Mouse (Mus musculus): ENCODE measurements around the gene Thg1l. TPM values are rescaled to one million over a fixed set of nuclear protein-coding genes. Genes with fewer than 3 reads are reported as not detected.

Gene Thg1l
- polyA plus RNA-seq, 1 experiment = 2.4 TPM

DNA sequence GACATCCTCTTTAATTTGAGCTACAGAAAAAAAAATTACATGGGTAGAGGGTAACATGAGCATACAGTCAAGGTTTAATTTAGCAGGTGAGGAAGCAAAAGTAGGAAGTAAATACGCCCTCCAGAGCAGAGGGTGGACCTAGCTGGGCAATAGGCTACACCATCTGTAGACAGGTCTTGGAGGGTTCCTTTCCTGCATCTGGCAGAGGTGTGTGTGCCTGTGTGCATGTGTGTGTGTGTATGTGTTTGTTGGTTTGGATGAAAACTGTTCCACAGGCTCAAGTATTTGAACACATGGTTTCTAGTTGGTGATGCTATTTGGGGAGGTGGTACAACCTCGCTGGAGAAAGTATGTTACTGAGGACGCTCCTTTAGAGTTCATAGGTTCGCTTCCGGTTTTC, 18.3 kb upstream of the Thg1l start:
- Histone ChIP-seq H3K27ac (ENCODE audit: insufficient read depth, low read depth, low read length) (no peak overlapping the region), H3K4me1 (ENCODE audit: control insufficient read depth, insufficient read depth, insufficient read length, low read length) (no peaks in the 10 kb centered on the region), H3K4me3 (ENCODE audit: low read depth, low read length) (no peak overlapping the region), H3K36me3 (ENCODE audit: control insufficient read depth, insufficient read depth, low read length) (no peaks in the 10 kb centered on the region), H3K27me3 (ENCODE audit: control insufficient read depth, insufficient read depth, low read length) (no peaks in the 10 kb centered on the region)
- 74% methylated on average over 5 of the region's 5 CpGs for WGBS
- TF ChIP-seq POLR2A (IDR thresholded peaks at IDR 0.05; ENCODE audit: low read depth, low read length) (no peak), CTCF (IDR thresholded peaks at IDR 0.05; ENCODE audit: extremely low read depth, insufficient read length, insufficient replicate concordance, low read depth, low read length) (no peak)

GRCm38 (mm10) chr11:45968466-45968865, 13.2 kb upstream of the Thg1l start:
- TF ChIP-seq CTCF (IDR thresholded peaks at IDR 0.05; ENCODE audit: extremely low read depth, insufficient read length, insufficient replicate concordance, low read depth, low read length) = no peak
- TF ChIP-seq POLR2A (IDR thresholded peaks at IDR 0.05; ENCODE audit: low read depth, low read length) = no peak
- H3K4me1 ChIP-seq (ENCODE audit: control insufficient read depth, insufficient read depth, insufficient read length, low read length) = no peaks in the 10 kb centered on the region
- H3K4me3 ChIP-seq (ENCODE audit: low read depth, low read length) = no peak overlapping the region
- no peaks in the 10 kb centered on the region for H3K36me3 ChIP-seq (ENCODE audit: control insufficient read depth, insufficient read depth, low read length)
- H3K27me3 ChIP-seq (ENCODE audit: control insufficient read depth, insufficient read depth, low read length) = no peaks in the 10 kb centered on the region
- H3K27ac ChIP-seq (ENCODE audit: insufficient read depth, low read depth, low read length) = no peak overlapping the region
- 80% methylated on average over 3 of the region's 3 CpGs for WGBS

GRCm38 (mm10) chr11:45966896-45967295, 11.6 kb upstream of the Thg1l start:
- H3K4me1 ChIP-seq (ENCODE audit: control insufficient read depth, insufficient read depth, insufficient read length, low read length) = no peaks in the 10 kb centered on the region
- H3K36me3 ChIP-seq (ENCODE audit: control insufficient read depth, insufficient read depth, low read length) = no peaks in the 10 kb centered on the region
- TF ChIP-seq CTCF (IDR thresholded peaks at IDR 0.05; ENCODE audit: extremely low read depth, insufficient read length, insufficient replicate concordance, low read depth, low read length) (no peak), POLR2A (IDR thresholded peaks at IDR 0.05; ENCODE audit: low read depth, low read length) (no peak)

DNA sequence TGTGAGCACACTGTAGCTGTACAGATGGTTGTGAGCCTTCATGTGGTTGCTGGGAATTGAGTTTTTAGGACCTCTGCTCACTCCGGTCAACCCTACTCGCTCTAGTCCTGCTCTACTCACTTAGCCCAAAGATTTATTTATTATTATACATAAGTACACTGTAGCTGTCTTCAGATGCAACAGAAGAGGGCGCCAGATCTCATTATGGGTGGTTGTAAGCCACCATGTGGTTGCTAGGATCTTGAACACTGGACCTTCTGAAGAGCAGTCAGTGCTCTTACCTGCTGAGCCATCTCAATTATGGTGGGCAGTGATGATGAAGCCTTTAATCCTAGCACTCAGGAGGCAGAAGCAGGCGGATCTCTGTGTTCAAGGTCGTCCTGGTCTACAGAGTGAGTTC, 4.7 kb upstream of the Thg1l start:
- no peak overlapping the region for H3K4me3 ChIP-seq (ENCODE audit: low read depth, low read length)
- WGBS = 80% methylated on average over 5 of the region's 5 CpGs
- TF ChIP-seq POLR2A (IDR thresholded peaks at IDR 0.05; ENCODE audit: low read depth, low read length) (no peak), CTCF (IDR thresholded peaks at IDR 0.05; ENCODE audit: extremely low read depth, insufficient read length, insufficient replicate concordance, low read depth, low read length) (no peak)

More at GRCm38 (mm10) chr11:45966896-45967295, 11.6 kb upstream of the Thg1l start:
- WGBS = 72% methylated on average over 4 of the region's 4 CpGs
- H3K27me3 ChIP-seq (ENCODE audit: control insufficient read depth, insufficient read depth, low read length) = no peaks in the 10 kb centered on the region
- no peak overlapping the region for H3K4me3 ChIP-seq (ENCODE audit: low read depth, low read length)
- no peak overlapping the region for H3K27ac ChIP-seq (ENCODE audit: insufficient read depth, low read depth, low read length)

DNA sequence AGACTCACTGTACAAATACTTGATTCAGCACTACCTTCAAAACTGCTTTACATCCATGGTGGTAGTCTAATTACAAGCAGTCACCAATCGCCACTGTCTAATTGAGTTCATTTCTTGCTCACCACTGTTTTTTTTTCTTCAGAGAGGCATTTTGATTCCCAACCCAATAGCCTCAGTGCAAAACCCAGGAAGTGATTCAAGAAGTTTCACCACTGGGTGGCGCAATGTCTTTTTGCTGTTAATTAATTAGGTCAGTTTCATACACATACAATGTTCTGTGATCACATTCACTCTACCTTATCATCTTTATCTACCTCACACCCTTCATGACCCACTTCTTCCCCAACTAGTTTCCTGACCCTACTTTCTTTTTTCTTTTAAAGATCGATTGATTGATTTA, 4.3 kb upstream of the Thg1l start:
- Histone ChIP-seq H3K36me3 (ENCODE audit: control insufficient read depth, insufficient read depth, low read length) (no peaks in the 10 kb centered on the region), H3K27me3 (ENCODE audit: control insufficient read depth, insufficient read depth, low read length) (no peaks in the 10 kb centered on the region), H3K4me3 (ENCODE audit: low read depth, low read length) (no peak overlapping the region), H3K4me1 (ENCODE audit: control insufficient read depth, insufficient read depth, insufficient read length, low read length) (no peaks in the 10 kb centered on the region), H3K27ac (ENCODE audit: insufficient read depth, low read depth, low read length) (no peak overlapping the region)
- no peak for TF ChIP-seq CTCF (IDR thresholded peaks at IDR 0.05; ENCODE audit: extremely low read depth, insufficient read length, insufficient replicate concordance, low read depth, low read length)
- TF ChIP-seq POLR2A (IDR thresholded peaks at IDR 0.05; ENCODE audit: low read depth, low read length) = no peak
- WGBS = 78% methylated on average over 3 of the region's 3 CpGs

More for the DNA sequence above, 4.7 kb upstream of the Thg1l start:
- Histone ChIP-seq H3K4me1 (ENCODE audit: control insufficient read depth, insufficient read depth, insufficient read length, low read length) (no peaks in the 10 kb centered on the region), H3K27me3 (ENCODE audit: control insufficient read depth, insufficient read depth, low read length) (no peaks in the 10 kb centered on the region), H3K27ac (ENCODE audit: insufficient read depth, low read depth, low read length) (no peak overlapping the region), H3K36me3 (ENCODE audit: control insufficient read depth, insufficient read depth, low read length) (no peaks in the 10 kb centered on the region)

GRCm38 (mm10) chr11:45947491-45947890, 7.8 kb downstream of the Thg1l start:
- H3K27me3 ChIP-seq (ENCODE audit: control insufficient read depth, insufficient read depth, low read length) = no peaks in the 10 kb centered on the region
- peaks cover 2% of the 10 kb centered on the region for H3K4me1 ChIP-seq (ENCODE audit: control insufficient read depth, insufficient read depth, insufficient read length, low read length)
- no peak overlapping the region for H3K27ac ChIP-seq (ENCODE audit: insufficient read depth, low read depth, low read length)
- no peak overlapping the region for H3K4me3 ChIP-seq (ENCODE audit: low read depth, low read length)
- H3K36me3 ChIP-seq (ENCODE audit: control insufficient read depth, insufficient read depth, low read length) = peaks cover 8% of the 10 kb centered on the region
- TF ChIP-seq POLR2A (IDR thresholded peaks at IDR 0.05; ENCODE audit: low read depth, low read length) = no peak
- TF ChIP-seq CTCF (IDR thresholded peaks at IDR 0.05; ENCODE audit: extremely low read depth, insufficient read length, insufficient replicate concordance, low read depth, low read length) = no peak
- 85% methylated on average over 2 of the region's 2 CpGs for WGBS

GRCm38 (mm10) chr11:45946796-45947195, 8.5 kb downstream of the Thg1l start:
- peaks cover 6% of the 10 kb centered on the region for H3K36me3 ChIP-seq (ENCODE audit: control insufficient read depth, insufficient read depth, low read length)
- WGBS = 86% methylated on average over 4 of the region's 4 CpGs
- no peak overlapping the region for H3K27ac ChIP-seq (ENCODE audit: insufficient read depth, low read depth, low read length)
- H3K4me3 ChIP-seq (ENCODE audit: low read depth, low read length) = no peak overlapping the region
- TF ChIP-seq CTCF (IDR thresholded peaks at IDR 0.05; ENCODE audit: extremely low read depth, insufficient read length, insufficient replicate concordance, low read depth, low read length) (no peak), POLR2A (IDR thresholded peaks at IDR 0.05; ENCODE audit: low read depth, low read length) (no peak)
- peaks cover 2% of the 10 kb centered on the region for H3K4me1 ChIP-seq (ENCODE audit: control insufficient read depth, insufficient read depth, insufficient read length, low read length)
- H3K27me3 ChIP-seq (ENCODE audit: control insufficient read depth, insufficient read depth, low read length) = no peaks in the 10 kb centered on the region
